Mouse (Mus musculus): Measurements from ENCODE around the gene Piezo1. TPM values are rescaled to one million over a fixed set of nuclear protein-coding genes. Genes with fewer than 3 reads are reported as not detected.
A peak's percentile ranks its signal among the peaks of the same experiment; 100 is the strongest.

Gene Piezo1
- polyA plus RNA-seq, 1 experiment from 2014 or later, result 3.4 TPM

DNA sequence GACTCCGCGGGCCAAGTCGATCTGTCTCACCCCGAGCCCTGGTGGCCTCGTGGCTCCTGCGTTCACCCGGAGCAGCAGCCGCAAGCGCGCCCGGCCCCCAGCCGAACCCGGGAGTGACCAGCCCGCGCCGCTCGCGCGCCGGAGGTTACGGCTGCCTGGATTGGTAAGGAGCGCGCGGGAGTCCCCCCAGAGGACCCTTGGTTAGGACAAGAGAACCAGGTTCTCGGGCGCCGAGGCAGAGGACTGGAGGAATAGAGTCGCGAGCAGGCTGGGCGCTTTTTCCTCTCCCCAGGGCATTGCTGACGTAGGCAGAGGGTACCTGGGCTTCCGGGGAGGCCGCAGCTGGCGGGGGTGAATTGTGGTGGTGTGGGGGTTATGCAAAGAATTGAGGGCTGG lies 17.0 kb upstream of the Piezo1 start:
- peak; percentile 41 for ATAC-seq
- peak overlapping the region; percentile 89 for H3K4me2 ChIP-seq (ENCODE audit: low read depth, low read length)
- H3K27me3 ChIP-seq (ENCODE audit: insufficient read depth, low read length), result no peaks in the 10 kb centered on the region
- H3K4me1 ChIP-seq (ENCODE audit: insufficient read depth), result peaks cover 25% of the 10 kb centered on the region
- TF ChIP-seq CTCF (IDR thresholded peaks at IDR 0.05; ENCODE audit: low read depth) (no peak), EP300 (IDR thresholded peaks at IDR 0.05; ENCODE audit: low read depth) (0 out of 2 replicates have a peak, but pooled peaks have one; percentile 5)
- no peaks in the 10 kb centered on the region for H3K9me3 ChIP-seq (ENCODE audit: low read length)
- H3K9ac ChIP-seq (replicated peaks), result peak overlapping the region; percentile 94
- DNase-seq, result no peak
- H3K4me3 ChIP-seq (ENCODE audit: low read depth, low read length), result peak overlapping the region; percentile 87
- WGBS (ENCODE audit: insufficient replicate concordance), result 2% methylated on average over 34 of the region's 34 CpGs
- H3K36me3 ChIP-seq (replicated peaks; ENCODE audit: insufficient read depth, low read length), result peaks cover 36% of the 10 kb centered on the region
- peak overlapping the region; percentile 95 for H3K27ac ChIP-seq (ENCODE audit: low read depth)

DNA sequence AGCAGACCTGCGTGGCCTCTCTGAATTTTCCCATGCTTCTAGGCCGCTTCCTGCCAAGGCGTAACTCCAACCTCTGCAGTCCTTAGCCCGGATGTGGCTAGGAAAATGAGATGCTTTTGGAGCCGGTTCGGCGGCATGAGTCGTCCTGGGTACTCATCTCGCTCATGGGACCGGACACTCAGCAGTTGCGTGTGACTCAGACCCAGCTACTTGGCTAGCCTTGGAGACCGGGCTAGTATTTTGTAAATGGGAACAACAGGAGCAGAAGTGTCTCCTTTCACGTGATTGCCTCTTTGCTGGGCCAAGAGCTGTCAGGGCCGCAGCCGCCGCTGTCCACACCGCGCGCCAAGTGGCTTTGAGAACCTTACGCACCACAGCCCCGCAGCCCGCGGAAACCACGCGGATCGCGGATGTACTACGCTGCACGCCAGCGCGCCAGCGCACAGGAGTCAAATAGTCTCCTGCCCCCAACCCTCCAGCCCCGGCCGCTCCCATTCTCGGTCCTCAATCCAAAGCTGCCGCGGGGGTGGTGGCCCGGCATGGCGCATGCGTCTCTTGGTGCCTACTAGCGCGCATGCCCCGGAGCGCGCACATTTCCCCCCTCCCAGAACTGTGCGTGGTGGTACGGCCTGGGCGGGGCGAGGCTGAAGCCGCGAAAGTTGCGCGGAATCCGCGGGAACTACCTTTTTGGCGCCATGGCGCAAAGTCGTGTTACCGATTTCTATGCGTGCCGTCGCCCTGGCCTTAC lies 16.4 kb upstream of the Piezo1 start, which contains the start of gene Cdt1:
TSS of gene Cdt1 (plus strand) at position 655 of the 748 bp plus-strand sequence.
- under 1% methylated on average over 61 of the region's 62 CpGs for WGBS (ENCODE audit: insufficient replicate concordance)
- H3K9me3 ChIP-seq (ENCODE audit: low read length), result no peaks in the 10 kb centered on the region
- no peak for TF ChIP-seq CTCF (IDR thresholded peaks at IDR 0.05; ENCODE audit: low read depth)
- TF ChIP-seq EP300 (IDR thresholded peaks at IDR 0.05; ENCODE audit: low read depth), result 0 out of 2 replicates have a peak, but pooled peaks have one; percentile 57
- H3K27me3 ChIP-seq (ENCODE audit: insufficient read depth, low read length), result no peaks in the 10 kb centered on the region
- peaks cover 31% of the 10 kb centered on the region for H3K36me3 ChIP-seq (replicated peaks; ENCODE audit: insufficient read depth, low read length)
- ATAC-seq (peak; percentile 95), DNase-seq (peak; percentile 97)
- H3K4me2 ChIP-seq (ENCODE audit: low read depth, low read length), result peak within 1 kb of the TSS; percentile 89
- peaks cover 25% of the 10 kb centered on the region for H3K4me1 ChIP-seq (ENCODE audit: insufficient read depth)
- H3K27ac ChIP-seq (ENCODE audit: low read depth), result peak within 1 kb of the TSS; percentile 95
- H3K4me3 ChIP-seq (ENCODE audit: low read depth, low read length), result peak within 1 kb of the TSS; percentile 87
- peak within 1 kb of the TSS; percentile 94 for H3K9ac ChIP-seq (replicated peaks)

DNA sequence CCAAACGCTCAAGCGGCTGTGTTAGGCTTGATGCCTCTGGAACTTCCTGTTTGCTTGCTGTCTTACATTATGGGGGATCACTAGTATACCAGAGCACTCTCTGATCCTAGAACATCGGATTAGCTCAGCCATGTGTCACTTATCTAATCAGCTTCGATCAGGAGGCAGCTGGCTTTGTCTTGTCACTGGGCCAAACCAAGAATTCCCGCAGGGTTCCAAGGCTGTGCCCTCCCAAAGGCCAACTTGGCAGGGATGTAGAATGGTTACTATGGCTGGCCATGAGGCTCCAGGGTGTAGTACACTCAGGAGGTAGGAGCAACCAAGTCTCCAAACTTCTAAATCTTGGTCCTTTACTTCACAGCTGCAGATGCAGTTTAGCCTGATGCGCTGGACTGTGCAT lies 15.6 kb upstream of the Piezo1 start:
- Histone ChIP-seq H3K9ac (replicated peaks) (peak overlapping the region; percentile 94), H3K9me3 (ENCODE audit: low read length) (no peaks in the 10 kb centered on the region), H3K4me2 (ENCODE audit: low read depth, low read length) (peak overlapping the region; percentile 89), H3K36me3 (replicated peaks; ENCODE audit: insufficient read depth, low read length) (peaks cover 23% of the 10 kb centered on the region), H3K27me3 (ENCODE audit: insufficient read depth, low read length) (no peaks in the 10 kb centered on the region), H3K4me3 (ENCODE audit: low read depth, low read length) (peak overlapping the region; percentile 87), H3K4me1 (ENCODE audit: insufficient read depth) (peaks cover 25% of the 10 kb centered on the region), H3K27ac (ENCODE audit: low read depth) (peak overlapping the region; percentile 95)
- WGBS (ENCODE audit: insufficient replicate concordance), result 21% methylated on average over 6 of the region's 6 CpGs
- ATAC-seq (no peak), DNase-seq (no peak)
- TF ChIP-seq EP300 (IDR thresholded peaks at IDR 0.05; ENCODE audit: low read depth), result no peak
- no peak for TF ChIP-seq CTCF (IDR thresholded peaks at IDR 0.05; ENCODE audit: low read depth)

DNA sequence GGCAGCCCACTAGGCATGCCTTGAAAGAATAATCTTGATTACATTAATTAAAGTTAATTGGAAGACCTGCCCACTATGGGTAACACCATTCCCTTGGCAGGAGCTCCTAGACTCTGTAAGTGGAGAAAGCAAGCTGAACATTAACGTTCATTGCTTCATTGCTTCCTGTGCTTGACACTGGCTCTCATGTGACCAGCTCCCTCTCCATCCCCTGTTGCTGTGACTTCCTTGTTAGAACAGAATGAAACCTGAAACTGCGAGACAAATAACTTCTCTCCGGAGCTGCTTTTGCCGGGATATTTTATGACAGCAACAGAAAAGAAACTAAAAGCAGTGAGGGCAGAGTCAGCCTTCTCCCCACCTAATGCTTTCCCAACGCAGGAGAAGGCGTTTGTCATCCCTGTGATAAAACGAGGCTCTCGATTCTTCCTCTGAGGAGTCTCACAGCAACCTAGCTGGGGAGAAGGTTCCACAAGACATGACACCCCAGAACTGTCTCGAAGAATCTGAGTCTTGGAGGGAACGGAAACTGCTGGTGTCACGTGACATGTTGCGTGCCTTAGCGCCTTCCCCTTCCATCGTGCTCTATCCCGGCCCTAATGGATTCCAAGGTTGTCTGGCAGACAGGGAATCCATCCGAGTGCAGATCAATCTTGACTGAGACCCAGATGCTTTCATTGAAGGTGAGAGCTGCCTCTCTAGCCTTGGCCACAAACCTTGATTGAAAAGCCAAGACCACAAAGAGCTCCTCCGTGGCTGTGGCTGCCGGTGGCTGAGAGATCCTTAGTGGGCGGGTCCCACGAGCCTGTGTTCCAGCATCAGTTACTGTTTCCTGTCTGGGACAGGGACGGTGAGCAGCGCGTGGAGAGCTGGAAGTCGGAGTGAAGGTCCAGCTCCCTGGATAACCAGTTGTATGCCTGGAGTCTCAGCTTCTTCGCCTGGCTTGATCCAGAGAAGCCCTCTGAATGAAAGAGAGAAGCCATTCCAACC lies 13.5 kb upstream of the Piezo1 start:
- no peaks in the 10 kb centered on the region for H3K27me3 ChIP-seq (ENCODE audit: insufficient read depth, low read length)
- no peak overlapping the region for H3K4me3 ChIP-seq (ENCODE audit: low read depth, low read length)
- H3K9ac ChIP-seq (replicated peaks), result no peak overlapping the region
- peak overlapping the region; percentile 27; the same call in 1 of the 2 replicates for H3K4me2 ChIP-seq (ENCODE audit: low read depth, low read length)
- peaks cover 3% of the 10 kb centered on the region for H3K36me3 ChIP-seq (replicated peaks; ENCODE audit: insufficient read depth, low read length)
- peak; percentile 14 for DNase-seq
- 69% methylated on average over 25 of the region's 25 CpGs for WGBS (ENCODE audit: insufficient replicate concordance)
- no peaks in the 10 kb centered on the region for H3K9me3 ChIP-seq (ENCODE audit: low read length)
- ATAC-seq, result no peak
- H3K4me1 ChIP-seq (ENCODE audit: insufficient read depth), result peaks cover 28% of the 10 kb centered on the region
- no peak for TF ChIP-seq CTCF (IDR thresholded peaks at IDR 0.05; ENCODE audit: low read depth)
- peak overlapping the region; percentile 71 for H3K27ac ChIP-seq (ENCODE audit: low read depth)

DNA sequence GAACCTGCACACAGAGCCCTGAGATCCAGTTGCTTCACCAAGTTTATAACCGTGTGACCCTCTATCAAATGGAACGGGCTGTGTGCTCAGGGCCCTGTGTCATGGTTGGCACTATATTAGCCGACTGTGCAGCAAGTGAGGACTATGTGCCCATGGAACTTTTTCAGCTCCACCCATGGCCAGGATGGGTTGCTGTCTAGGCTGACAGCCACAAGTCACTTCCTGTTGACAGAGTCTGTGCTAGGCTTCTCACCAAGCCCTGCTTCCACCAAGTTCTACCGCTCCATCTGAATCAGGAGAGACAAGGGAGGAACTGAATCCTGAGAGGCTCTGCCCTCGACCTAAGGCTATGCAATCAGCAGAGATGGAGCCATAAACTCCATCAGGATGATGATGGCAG lies 10.1 kb upstream of the Piezo1 start:
- no peak for DNase-seq
- Histone ChIP-seq H3K9me3 (ENCODE audit: low read length) (no peaks in the 10 kb centered on the region), H3K4me2 (ENCODE audit: low read depth, low read length) (no peak overlapping the region), H3K27me3 (ENCODE audit: insufficient read depth, low read length) (no peaks in the 10 kb centered on the region), H3K4me1 (ENCODE audit: insufficient read depth) (peaks cover 25% of the 10 kb centered on the region), H3K36me3 (replicated peaks; ENCODE audit: insufficient read depth, low read length) (no peaks in the 10 kb centered on the region), H3K27ac (ENCODE audit: low read depth) (peak overlapping the region; percentile 39; the same call in 1 of the 2 replicates), H3K9ac (replicated peaks) (no peak overlapping the region), H3K4me3 (ENCODE audit: low read depth, low read length) (no peak overlapping the region)
- peak; percentile 19; the same call in 1 of the 2 replicates for ATAC-seq
- 37% methylated on average over 5 of the region's 5 CpGs for WGBS (ENCODE audit: insufficient replicate concordance)
- TF ChIP-seq EP300 (IDR thresholded peaks at IDR 0.05; ENCODE audit: low read depth) (no peak), CTCF (IDR thresholded peaks at IDR 0.05; ENCODE audit: low read depth) (no peak)

All from liver, postnatal 0 days (tissue).